Mouse (Mus musculus) hindbrain, postnatal 0 days (tissue): ENCODE data around the gene Aatk. TPM values are rescaled to one million over a fixed set of nuclear protein-coding genes. Genes with fewer than 3 reads are reported as not detected.

Experiments used
- ATAC-seq: fragments of 200-750 bp; cut with Nextera tagmentation; 2 replicates; pipeline ENCODE4 v1.8.0; 2017; ENCODE audit warnings: mild to moderate bottlenecking, moderate TSS enrichment, moderate library complexity
- DNase-seq: peaks from one replicate; pipeline ENCODE4 v3.0.0-alpha.2; 2015; ENCODE audit warnings: low spot score
- H3K27ac ChIP-seq: fragments of 300-500 bp; sonication (generic); 2 replicates; pipeline ENCODE4 v1.5.1; 2014; ENCODE audit warnings: mild to moderate bottlenecking
- H3K27me3 ChIP-seq: fragments of 300-500 bp; sonication (generic); 2 replicates; pipeline ENCODE4 v1.6.1; 2014; ENCODE audit warnings: low read length, mixed read lengths; ENCODE audit not compliant: insufficient read depth
- H3K36me3 ChIP-seq: fragments of 300-500 bp; sonication (generic); 2 replicates; pipeline ENCODE4 v1.6.1; 2014; ENCODE audit warnings: low read length, mixed read lengths; ENCODE audit not compliant: insufficient read depth
- H3K4me1 ChIP-seq: fragments of 300-500 bp; sonication (generic); 2 replicates; pipeline ENCODE4 v1.6.1; 2014; ENCODE audit warnings: antibody characterized with exemption, low read length, mixed read lengths; ENCODE audit not compliant: insufficient read depth
- H3K4me2 ChIP-seq: fragments of 300-500 bp; sonication (generic); 2 replicates; pipeline ENCODE4 v1.6.1; 2014; ENCODE audit warnings: low read depth, mild to moderate bottlenecking, low read length, moderate library complexity, mixed read lengths
- H3K4me3 ChIP-seq: fragments of 300-500 bp; sonication (generic); 2 replicates; pipeline ENCODE4 v1.5.1; 2014; ENCODE audit warnings: low read length
- H3K9ac ChIP-seq: fragments of 300-500 bp; sonication (generic); replicated peaks from 2 replicates; pipeline ENCODE4 v1.6.1; 2014; ENCODE audit warnings: mild to moderate bottlenecking, low read length, moderate library complexity, mixed read lengths
- H3K9me3 ChIP-seq: fragments of 300-500 bp; sonication (generic); 2 replicates; pipeline ENCODE4 v1.6.1; 2016; ENCODE audit warnings: low read length, mixed read lengths
- CTCF ChIP-seq: IDR thresholded peaks from 2 replicates; pipeline ENCODE4 v1.5.1; 2016; ENCODE audit warnings: antibody characterized with exemption, control low read depth, low read depth
- WGBS: fragments of 180-500 bp; shearing (Covaris S2); extraction: QIAGEN DNeasy Blood & Tissue Kit; methylation state at CpG from one replicate; pipeline ENCODE4 v1.1.7; 2014; 5-methylcytosine and 5-hydroxymethylcytosine counted together
- polyA plus RNA-seq: library from polyadenylated mRNA; unstranded; fragments of >200 nt; fragmentation: Nextera tagmentation; extraction: Ambion mirVana; gene quantifications from 2 replicates; pipeline ENCODE4 v1.2.1, GENCODE M21; 2015
- total RNA-seq: library from RNA; depleted of rRNA; stranded (reverse); fragments of >200 nt; gene quantifications from 2 replicates; pipeline ENCODE4 v1.2.3, GENCODE M21; 2014

The Aatk gene
- total and polyA plus RNA-seq, 2 experiments from 2014 or later: 35.5 to 161 TPM

- 85% methylated on average over 8 of the region's 8 CpGs for WGBS
- no peak overlapping the region for H3K27ac ChIP-seq
- no peak for TF ChIP-seq CTCF
Measured at GRCm38 (mm10) chr11:119975739-119976501, 71.0 kb downstream of the Aatk start.

GRCm38 (mm10) chr11:119973789-119974188, 73.2 kb downstream of the Aatk start:
- Histone ChIP-seq H3K27me3 (no peaks in the 10 kb centered on the region), H3K9ac (no peak overlapping the region), H3K9me3 (no peaks in the 10 kb centered on the region), H3K36me3 (0 out of 2 replicates have a peak, but pooled peaks cover 4% of the 10 kb centered on the region), H3K4me2 (no peak overlapping the region), H3K4me1 (peaks cover 22% of the 10 kb centered on the region), H3K4me3 (no peak overlapping the region), H3K27ac (no peak overlapping the region)
- 85% methylated on average over 4 of the region's 4 CpGs for WGBS
- ATAC-seq (no peak), DNase-seq (peak; percentile 44)
- no peak for TF ChIP-seq CTCF

More at GRCm38 (mm10) chr11:119975739-119976501, 71.0 kb downstream of the Aatk start:
- Histone ChIP-seq H3K4me1 (peaks cover 6% of the 10 kb centered on the region), H3K4me2 (no peak overlapping the region), H3K9me3 (no peaks in the 10 kb centered on the region), H3K4me3 (no peak overlapping the region), H3K9ac (no peak overlapping the region), H3K36me3 (no peaks in the 10 kb centered on the region), H3K27me3 (no peaks in the 10 kb centered on the region)
- ATAC-seq (no peak), DNase-seq (no peak)

- Histone ChIP-seq H3K9ac (no peak overlapping the region), H3K4me2 (no peak overlapping the region), H3K27ac (peak overlapping the region; percentile 71), H3K4me1 (peaks cover 22% of the 10 kb centered on the region), H3K27me3 (no peaks in the 10 kb centered on the region), H3K4me3 (no peak overlapping the region), H3K9me3 (no peaks in the 10 kb centered on the region), H3K36me3 (0 out of 2 replicates have a peak, but pooled peaks cover 4% of the 10 kb centered on the region)
- DNase-seq (peak; percentile 85), ATAC-seq (peak; percentile 71)
- WGBS: 20% methylated on average over 12 of the region's 12 CpGs
- TF ChIP-seq CTCF: no peak
Measured at GRCm38 (mm10) chr11:119970021-119970851, 76.7 kb downstream of the Aatk start.

- ATAC-seq (no peak), DNase-seq (no peak)
- Histone ChIP-seq H3K4me1 (peaks cover 25% of the 10 kb centered on the region), H3K27ac (no peak overlapping the region), H3K27me3 (no peaks in the 10 kb centered on the region), H3K4me3 (no peak overlapping the region), H3K9me3 (no peaks in the 10 kb centered on the region), H3K4me2 (no peak overlapping the region), H3K36me3 (0 out of 2 replicates have a peak, but pooled peaks cover 4% of the 10 kb centered on the region), H3K9ac (no peak overlapping the region)
- 89% methylated on average over 2 of the region's 2 CpGs for WGBS
- no peak for TF ChIP-seq CTCF
Measured at GRCm38 (mm10) chr11:119967892-119968291, 79.1 kb downstream of the Aatk start.

GRCm38 (mm10) chr11:119967401-119967800, 79.6 kb downstream of the Aatk start:
- H3K36me3 ChIP-seq: 0 out of 2 replicates have a peak, but pooled peaks cover 4% of the 10 kb centered on the region
- peaks cover 25% of the 10 kb centered on the region for H3K4me1 ChIP-seq
- H3K4me2 ChIP-seq: no peak overlapping the region
- H3K9me3 ChIP-seq: no peaks in the 10 kb centered on the region
- WGBS: 58% methylated on average over 8 of the region's 8 CpGs
- no peak overlapping the region for H3K9ac ChIP-seq
- DNase-seq (no peak), ATAC-seq (no peak)
- H3K27ac ChIP-seq: no peak overlapping the region
- no peak for TF ChIP-seq CTCF
- no peak overlapping the region for H3K4me3 ChIP-seq
- H3K27me3 ChIP-seq: no peaks in the 10 kb centered on the region

GRCm38 (mm10) chr11:119966294-119966693, 80.7 kb downstream of the Aatk start:
- DNase-seq: no peak

More at GRCm38 (mm10) chr11:119966294-119966693, 80.7 kb downstream of the Aatk start:
- H3K9me3 ChIP-seq: no peaks in the 10 kb centered on the region
- H3K27me3 ChIP-seq: no peaks in the 10 kb centered on the region
- H3K4me2 ChIP-seq: no peak overlapping the region
- no peak for ATAC-seq
- H3K27ac ChIP-seq: no peak overlapping the region
- WGBS: 87% methylated on average over 6 of the region's 6 CpGs
- H3K36me3 ChIP-seq: 0 out of 2 replicates have a peak, but pooled peaks cover 4% of the 10 kb centered on the region
- H3K9ac ChIP-seq: no peak overlapping the region
- H3K4me1 ChIP-seq: peaks cover 23% of the 10 kb centered on the region
- no peak for TF ChIP-seq CTCF
- no peak overlapping the region for H3K4me3 ChIP-seq
